8 mouse cellular contexts compared by ENCODE assay signal in genomic region chr17:86437516-86438277, GRCm38 (mm10).
DNase-seq lines count a peak whose midpoint lies in the region; ATAC-seq and TF ChIP-seq lines count a peak whose summit lies in the region.

No protein-coding gene starts in this region.

- H3K27ac ChIP-seq in midbrain, postnatal 0 days (ENCODE audit: low read depth, low read length), result no peak overlapping the region
- no peak overlapping the region for H3K27ac ChIP-seq in midbrain, embryonic 11.5 days (ENCODE audit: low read depth, low read length)

- H3K4me1 ChIP-seq in midbrain, postnatal 0 days (ENCODE audit: insufficient read depth, low read length), result no peaks in the 10 kb centered on the region
- H3K4me1 ChIP-seq in midbrain, embryonic 11.5 days (ENCODE audit: control insufficient read depth, insufficient read depth, low read length), result no peaks in the 10 kb centered on the region

- no peak overlapping the region for H3K9ac ChIP-seq in midbrain, postnatal 0 days (replicated peaks; ENCODE audit: low read length, poor library complexity, severe bottlenecking)
- no peak overlapping the region for H3K9ac ChIP-seq in midbrain, embryonic 11.5 days (ENCODE audit: low read length)

- no peak overlapping the region for H3K4me3 ChIP-seq in midbrain, postnatal 0 days (ENCODE audit: low read depth, low read length)
- H3K4me3 ChIP-seq in midbrain, embryonic 11.5 days (ENCODE audit: low read depth, low read length), result no peak overlapping the region

- H3K9me3 ChIP-seq in midbrain, postnatal 0 days (ENCODE audit: low read length), result no peaks in the 10 kb centered on the region
- no peaks in the 10 kb centered on the region for H3K9me3 ChIP-seq in midbrain, embryonic 11.5 days (ENCODE audit: control insufficient read depth, low read length)

- peak; percentile 68 to 69 for DNase-seq in B cell, adult 2 months
- DNase-seq in Muller cell, postnatal 12 days (ENCODE audit: inconsistent ontology term), result peak; percentile 34
- peak; percentile 99 for DNase-seq in heart, adult 11 months
- peak; percentile 61 to 65 for DNase-seq in left cerebral cortex, adult 18-20 months (ENCODE audit: low spot score in 2 of 2)
- peak; percentile 75 for DNase-seq in right cerebral cortex, postnatal 25 days
- no peak for DNase-seq in adipocyte (ENCODE audit: low spot score)
- DNase-seq in midbrain, postnatal 0 days (ENCODE audit: low spot score), result no peak
- DNase-seq in midbrain, embryonic 11.5 days (ENCODE audit: low spot score, missing footprints), result no peak

- no peaks in the 10 kb centered on the region for H3K36me3 ChIP-seq in midbrain, postnatal 0 days (ENCODE audit: insufficient read depth, low read length)
- H3K36me3 ChIP-seq in midbrain, embryonic 11.5 days (ENCODE audit: control insufficient read depth, insufficient read depth, low read length), result no peaks in the 10 kb centered on the region

- no peak for ATAC-seq in midbrain, postnatal 0 days (ENCODE audit: low FRiP score)
- ATAC-seq in midbrain, embryonic 11.5 days (ENCODE audit: low FRiP score), result no peak

- no peaks in the 10 kb centered on the region for H3K27me3 ChIP-seq in midbrain, postnatal 0 days (ENCODE audit: insufficient read depth, low read length)
- no peaks in the 10 kb centered on the region for H3K27me3 ChIP-seq in midbrain, embryonic 11.5 days (ENCODE audit: control insufficient read depth, insufficient read depth, low read length)

- no peak overlapping the region for H3K4me2 ChIP-seq in midbrain, postnatal 0 days (ENCODE audit: low read depth, low read length, poor library complexity, severe bottlenecking)
- no peak overlapping the region for H3K4me2 ChIP-seq in midbrain, embryonic 11.5 days

- WGBS in midbrain, postnatal 0 days, result 70% methylated on average over 20 of the region's 20 CpGs
- 81% methylated on average over 20 of the region's 20 CpGs for WGBS in midbrain, embryonic 11.5 days

- no peak for TF ChIP-seq CTCF in midbrain, postnatal 0 days (IDR thresholded peaks at IDR 0.05)

Comparison
In these comparisons a context has a peak if more than half of its experiments do, and no peak if none do; other contexts are left out.
1. DNase-seq: peak in B cell, adult 2 months (2 of 2), Muller cell, postnatal 12 days (single experiment), heart, adult 11 months (single experiment), left cerebral cortex, adult 18-20 months (2 of 2) and right cerebral cortex, postnatal 25 days (single experiment); none in adipocyte (single experiment), midbrain, postnatal 0 days (single experiment) and midbrain, embryonic 11.5 days (single experiment).